ENCODE assay signal across 8 mouse cellular contexts in genomic region chr2:168169800-168170113, GRCm38 (mm10). TPM values are rescaled to one million over a fixed set of nuclear protein-coding genes. Genes with fewer than 3 reads are reported as not detected.
DNase-seq lines count a peak whose midpoint lies in the region; ATAC-seq lines count a peak whose summit lies in the region.

No protein-coding gene starts in this region.

- no peaks in the 10 kb centered on the region for H3K9me3 ChIP-seq in kidney, embryonic 16.5 days (ENCODE audit: low read length)
- H3K9me3 ChIP-seq in embryonic facial prominence, embryonic 10.5 days, result no peaks in the 10 kb centered on the region
- H3K9me3 ChIP-seq in intestine, embryonic 15.5 days, result no peaks in the 10 kb centered on the region
- no peaks in the 10 kb centered on the region for H3K9me3 ChIP-seq in midbrain, embryonic 12.5 days

- no peak for DNase-seq in kidney, postnatal 4 days
- no peak for DNase-seq in embryonic facial prominence, embryonic 10.5 days (ENCODE audit: low spot score)
- no peak for DNase-seq in gastrocnemius, postnatal 25 days
- DNase-seq in layer of hippocampus, adult 8-10 months (ENCODE audit: low spot score in 2 of 2), result no peak
- DNase-seq in gastrocnemius, postnatal 36 days, result no peak

- H3K4me3 ChIP-seq in kidney, embryonic 16.5 days (ENCODE audit: low read length), result peak overlapping the region; percentile 36
- H3K4me3 ChIP-seq in embryonic facial prominence, embryonic 10.5 days, result peak overlapping the region; percentile 43
- peak overlapping the region; percentile 11; the same call in 1 of the 2 replicates for H3K4me3 ChIP-seq in intestine, embryonic 15.5 days (replicated peaks)
- H3K4me3 ChIP-seq in midbrain, embryonic 12.5 days, result no peak overlapping the region

- intact Hi-C loops in gastrocnemius, postnatal 36 days (cut with DNase I), result no loop called here

- peak overlapping the region; percentile 50 for H3K9ac ChIP-seq in kidney, embryonic 16.5 days (replicated peaks; ENCODE audit: low read length)
- no peak overlapping the region for H3K9ac ChIP-seq in intestine, embryonic 15.5 days
- no peak overlapping the region for H3K9ac ChIP-seq in midbrain, embryonic 12.5 days (replicated peaks)

- H3K27ac ChIP-seq in kidney, embryonic 16.5 days (ENCODE audit: low read length), result peak overlapping the region; percentile 96
- H3K27ac ChIP-seq in embryonic facial prominence, embryonic 10.5 days (replicated peaks), result peak overlapping the region; percentile 88
- peak overlapping the region; percentile 55; the same call in 1 of the 2 replicates for H3K27ac ChIP-seq in intestine, embryonic 15.5 days
- peak overlapping the region; percentile 8; the same call in 1 of the 2 replicates for H3K27ac ChIP-seq in midbrain, embryonic 12.5 days (replicated peaks)

- ATAC-seq in kidney, embryonic 16.5 days (ENCODE audit: low FRiP score, low TSS enrichment), result peak; percentile 52
- peak; percentile 37 for ATAC-seq in intestine, embryonic 15.5 days
- 0 out of 2 replicates have a peak, but pooled peaks have one; percentile 10 for ATAC-seq in midbrain, embryonic 12.5 days (ENCODE audit: low FRiP score, low read depth)

- peak overlapping the region; percentile 51 for H3K4me2 ChIP-seq in kidney, embryonic 16.5 days (replicated peaks; ENCODE audit: low read depth, low read length)
- H3K4me2 ChIP-seq in intestine, embryonic 15.5 days (replicated peaks), result peak overlapping the region; percentile 49
- H3K4me2 ChIP-seq in midbrain, embryonic 12.5 days (replicated peaks), result 0 out of 2 replicates have a peak overlapping the region, but pooled peaks have one; percentile 2

- 0 out of 2 replicates have a peak, but pooled peaks cover 2% of the 10 kb centered on the region for H3K36me3 ChIP-seq in kidney, embryonic 16.5 days (ENCODE audit: insufficient read depth, low read length)
- H3K36me3 ChIP-seq in embryonic facial prominence, embryonic 10.5 days (replicated peaks), result peaks cover 4% of the 10 kb centered on the region
- H3K36me3 ChIP-seq in intestine, embryonic 15.5 days, result no peaks in the 10 kb centered on the region
- peaks cover 9% of the 10 kb centered on the region for H3K36me3 ChIP-seq in midbrain, embryonic 12.5 days

- H3K27me3 ChIP-seq in kidney, embryonic 16.5 days (ENCODE audit: insufficient read depth, low read length), result no peaks in the 10 kb centered on the region
- H3K27me3 ChIP-seq in embryonic facial prominence, embryonic 10.5 days (replicated peaks; ENCODE audit: low read depth, poor library complexity, severe bottlenecking), result no peaks in the 10 kb centered on the region
- H3K27me3 ChIP-seq in intestine, embryonic 15.5 days (replicated peaks), result no peaks in the 10 kb centered on the region
- H3K27me3 ChIP-seq in midbrain, embryonic 12.5 days, result no peaks in the 10 kb centered on the region

- H3K4me1 ChIP-seq in kidney, embryonic 16.5 days (ENCODE audit: insufficient read depth, low read length), result peaks cover 42% of the 10 kb centered on the region
- peaks cover 50% of the 10 kb centered on the region for H3K4me1 ChIP-seq in embryonic facial prominence, embryonic 10.5 days
- peaks cover 29% of the 10 kb centered on the region for H3K4me1 ChIP-seq in intestine, embryonic 15.5 days (replicated peaks)
- peaks cover 24% of the 10 kb centered on the region for H3K4me1 ChIP-seq in midbrain, embryonic 12.5 days

- 3% methylated on average over 9 of the region's 9 CpGs for WGBS in kidney, embryonic 16.5 days
- WGBS in embryonic facial prominence, embryonic 10.5 days, result under 1% methylated on average over 9 of the region's 9 CpGs
- WGBS in intestine, embryonic 15.5 days, result 11% methylated on average over 9 of the region's 9 CpGs
- 2% methylated on average over 9 of the region's 9 CpGs for WGBS in midbrain, embryonic 12.5 days

RNA-seq across cellular contexts. Expression of gene Adnp, which starts 37.2 kb away (rescaled TPM):
- polyA plus RNA-seq in kidney, embryonic 16.5 days (2015; fragmentation: Nextera tagmentation; extraction: Ambion mirVana), result 1.3 and 2.3 TPM in 2 replicates
- 3.4 and 3.5 TPM in 2 replicates for polyA plus RNA-seq in embryonic facial prominence, embryonic 10.5 days (2016; fragmentation: Nextera tagmentation; extraction: Ambion mirVana)
- 4.6 and 6.1 TPM in 2 replicates for polyA plus RNA-seq in intestine, embryonic 15.5 days (2015; fragmentation: Nextera tagmentation; extraction: Ambion mirVana)
- 7.5 and 8.7 TPM in 2 replicates for polyA plus RNA-seq in midbrain, embryonic 12.5 days (2016; fragmentation: Nextera tagmentation; extraction: Ambion mirVana)
- 10 to 100 TPM; 15.2 to 16.7 TPM for total RNA-seq in gastrocnemius, postnatal 25 days (2021)
- total RNA-seq in layer of hippocampus, adult 8-10 months (2022), result 10 to 100 TPM; 69.9 to 88.6 (median 84.4) TPM
- 10 to 100 TPM; 15.1 to 18.0 TPM for total RNA-seq in gastrocnemius, postnatal 36 days (2021)

Comparison
In these comparisons a context has a peak if more than half of its experiments do, and no peak if none do; other contexts are left out.
1. H3K27ac ChIP-seq: peak in every context shown above with its lines; median percentile 96 in kidney, embryonic 16.5 days; 88 in embryonic facial prominence, embryonic 10.5 days; 55 in intestine, embryonic 15.5 days; 8 in midbrain, embryonic 12.5 days.